15 mouse cellular contexts compared by ENCODE assay signal in genomic region chr7:79310191-79310555, GRCm38 (mm10). TPM values are rescaled to one million over a fixed set of nuclear protein-coding genes. Genes with fewer than 3 reads are reported as not detected.
DNase-seq lines count a peak whose midpoint lies in the region; ATAC-seq lines count a peak whose summit lies in the region.
"Had no signal": no experiment of that assay in that cellular context is flagged by ENCODE, and none has a peak within 500 bp of the region (broad histone marks: within the 10 kb centered on the region; RNA-seq: fewer than 3 reads in every experiment).

No protein-coding gene starts in this region.

- no peaks in the 10 kb centered on the region; the same call in 1 of the 2 replicates for H3K36me3 ChIP-seq in forebrain, embryonic 12.5 days (replicated peaks)
- H3K36me3 ChIP-seq in forebrain, embryonic 16.5 days (ENCODE audit: control insufficient read depth, insufficient read depth): no peaks in the 10 kb centered on the region
- H3K36me3 ChIP-seq in hindbrain, embryonic 13.5 days: no peaks in the 10 kb centered on the region
- no peaks in the 10 kb centered on the region for H3K36me3 ChIP-seq in midbrain, embryonic 11.5 days (ENCODE audit: control insufficient read depth, insufficient read depth, low read length)
- H3K36me3 ChIP-seq: heart, embryonic 13.5 days had no signal

- no peaks in the 10 kb centered on the region for H3K27me3 ChIP-seq in forebrain, embryonic 12.5 days
- no peaks in the 10 kb centered on the region for H3K27me3 ChIP-seq in forebrain, embryonic 16.5 days (replicated peaks; ENCODE audit: control insufficient read depth, insufficient read depth, low read length)
- no peaks in the 10 kb centered on the region for H3K27me3 ChIP-seq in hindbrain, embryonic 13.5 days
- no peaks in the 10 kb centered on the region for H3K27me3 ChIP-seq in midbrain, embryonic 11.5 days (ENCODE audit: control insufficient read depth, insufficient read depth, low read length)
- H3K27me3 ChIP-seq: heart, embryonic 13.5 days had no signal

- H3K9ac ChIP-seq in forebrain, embryonic 12.5 days: no peak overlapping the region
- no peak overlapping the region for H3K9ac ChIP-seq in forebrain, embryonic 16.5 days (replicated peaks; ENCODE audit: low read depth, low read length)
- no peak overlapping the region for H3K9ac ChIP-seq in hindbrain, embryonic 13.5 days
- no peak overlapping the region for H3K9ac ChIP-seq in midbrain, embryonic 11.5 days (ENCODE audit: low read length)

- peak overlapping the region; percentile 65; the same call in 1 of the 2 replicates for H3K27ac ChIP-seq in forebrain, embryonic 12.5 days
- H3K27ac ChIP-seq in forebrain, embryonic 16.5 days (ENCODE audit: low read length): no peak overlapping the region
- H3K27ac ChIP-seq in hindbrain, embryonic 13.5 days: peak overlapping the region; percentile 74
- H3K27ac ChIP-seq in midbrain, embryonic 11.5 days (ENCODE audit: low read depth, low read length): peak overlapping the region; percentile 48; the same call in 1 of the 2 replicates

- WGBS in forebrain, embryonic 12.5 days: 25% methylated on average over 1 of the region's 1 CpGs
- 16% methylated on average over 1 of the region's 1 CpGs for WGBS in forebrain, embryonic 16.5 days
- WGBS in hindbrain, embryonic 13.5 days: 32% methylated on average over 1 of the region's 1 CpGs
- WGBS in midbrain, embryonic 11.5 days: 29% methylated on average over 1 of the region's 1 CpGs

- H3K9me3 ChIP-seq in forebrain, embryonic 12.5 days: no peaks in the 10 kb centered on the region
- H3K9me3 ChIP-seq in forebrain, embryonic 16.5 days (ENCODE audit: control insufficient read depth, low read length): no peaks in the 10 kb centered on the region
- H3K9me3 ChIP-seq in hindbrain, embryonic 13.5 days: no peaks in the 10 kb centered on the region
- H3K9me3 ChIP-seq in midbrain, embryonic 11.5 days (ENCODE audit: control insufficient read depth, low read length): no peaks in the 10 kb centered on the region
- H3K9me3 ChIP-seq: heart, embryonic 13.5 days had no signal

- no peak overlapping the region for H3K4me3 ChIP-seq in forebrain, embryonic 12.5 days (replicated peaks)
- no peak overlapping the region for H3K4me3 ChIP-seq in forebrain, embryonic 16.5 days (replicated peaks; ENCODE audit: low read length)
- H3K4me3 ChIP-seq in hindbrain, embryonic 13.5 days: no peak overlapping the region
- H3K4me3 ChIP-seq in midbrain, embryonic 11.5 days (ENCODE audit: low read depth, low read length): no peak overlapping the region
- H3K4me3 ChIP-seq: heart, embryonic 13.5 days had no signal

- H3K4me2 ChIP-seq in forebrain, embryonic 12.5 days: no peak overlapping the region
- no peak overlapping the region for H3K4me2 ChIP-seq in forebrain, embryonic 16.5 days (ENCODE audit: low read length)
- H3K4me2 ChIP-seq in hindbrain, embryonic 13.5 days: no peak overlapping the region
- no peak overlapping the region for H3K4me2 ChIP-seq in midbrain, embryonic 11.5 days

- DNase-seq in Muller cell, postnatal 12 days (ENCODE audit: inconsistent ontology term): peak; percentile 34
- DNase-seq in midbrain, embryonic 11.5 days (ENCODE audit: low spot score, missing footprints): peak; percentile 85
- DNase-seq in cerebellum, adult 11-12 months: no peak
- DNase-seq in urinary bladder, adult 18-20 months (ENCODE audit: low spot score in 2 of 2): no peak
- no peak for DNase-seq in cerebellum, adult 18-20 months
- DNase-seq: cerebellum, postnatal 10 days; gastrocnemius, adult 2 months; kidney, postnatal 4 days; left cerebral cortex, postnatal 4 days; spleen, adult 18-20 months; thymus, adult 18-20 months had no signal

- no peak for ATAC-seq in forebrain, embryonic 12.5 days (ENCODE audit: low FRiP score)
- no peak for ATAC-seq in forebrain, embryonic 16.5 days
- no peak for ATAC-seq in hindbrain, embryonic 13.5 days (ENCODE audit: low FRiP score)
- ATAC-seq in midbrain, embryonic 11.5 days (ENCODE audit: low FRiP score): no peak; the same call in 1 of the 2 replicates

- peaks cover 58% of the 10 kb centered on the region for H3K4me1 ChIP-seq in forebrain, embryonic 12.5 days
- H3K4me1 ChIP-seq in forebrain, embryonic 16.5 days (replicated peaks; ENCODE audit: control insufficient read depth, insufficient read depth, low read length): peaks cover 48% of the 10 kb centered on the region
- H3K4me1 ChIP-seq in hindbrain, embryonic 13.5 days (replicated peaks): peaks cover 71% of the 10 kb centered on the region
- peaks cover 35% of the 10 kb centered on the region for H3K4me1 ChIP-seq in midbrain, embryonic 11.5 days (ENCODE audit: control insufficient read depth, insufficient read depth, low read length)

RNA-seq across cellular contexts. Expression of gene Abhd2, which starts 37.2 kb away (rescaled TPM):
- 12.1 and 15.3 TPM in 2 replicates for polyA plus RNA-seq in forebrain, embryonic 12.5 days (2016; fragmentation: Nextera tagmentation; extraction: Ambion mirVana)
- polyA plus RNA-seq in forebrain, embryonic 16.5 days (2015; fragmentation: Nextera tagmentation; extraction: Ambion mirVana): 23.1 and 26.9 TPM in 2 replicates
- 17.3 and 19.5 TPM in 2 replicates for polyA plus RNA-seq in hindbrain, embryonic 13.5 days (2015; fragmentation: Nextera tagmentation; extraction: Ambion mirVana)
- polyA plus RNA-seq in midbrain, embryonic 11.5 days (2014; fragmentation: Nextera tagmentation; extraction: Ambion mirVana): 11.6 and 11.7 TPM in 2 replicates

Comparison
In these comparisons a context has a peak if more than half of its experiments do, and no peak if none do; other contexts are left out.
1. DNase-seq: peak in Muller cell, postnatal 12 days (single experiment) and midbrain, embryonic 11.5 days (single experiment); none in cerebellum, adult 11-12 months (single experiment), urinary bladder, adult 18-20 months (0 of 2) and cerebellum, adult 18-20 months (0 of 2).